Mouse (Mus musculus): ENCODE data around the gene 1700067K01Rik. TPM values are rescaled to one million over a fixed set of nuclear protein-coding genes. Genes with fewer than 3 reads are reported as not detected.

Gene 1700067K01Rik
- total RNA-seq, 2 experiments from 2014 or later, result 0.51 to 1.3 TPM

DNA sequence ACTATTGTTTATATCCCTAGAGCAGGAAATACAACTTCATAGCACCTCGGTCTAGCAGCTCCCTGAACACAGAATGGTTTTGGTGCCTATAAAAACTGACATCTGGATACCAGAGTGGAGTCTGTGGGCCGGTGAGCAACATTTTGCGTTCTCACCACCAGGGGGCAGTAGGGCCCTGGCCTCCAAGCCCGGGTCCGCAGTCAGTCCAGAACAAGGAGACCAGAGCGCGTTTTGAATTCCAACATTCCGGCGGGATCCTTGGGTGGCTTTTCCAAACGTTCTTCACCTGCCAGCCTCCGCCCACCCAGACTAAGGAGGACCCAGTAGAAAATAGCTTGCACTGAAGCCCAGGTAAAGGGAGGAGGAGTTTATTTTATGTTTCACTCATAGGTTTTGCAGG is 8.6 kb downstream of the 1700067K01Rik start:
- peak; percentile 81 for ATAC-seq (replicated peaks; ENCODE audit: low FRiP score, poor library complexity, severe bottlenecking)

- ATAC-seq (replicated peaks; ENCODE audit: low FRiP score, poor library complexity, severe bottlenecking), result peak; percentile 52; the same call in 1 of the 2 replicates
Observed at GRCm38 (mm10) chr8:84010625-84011611, 9.6 kb downstream of the 1700067K01Rik start.

GRCm38 (mm10) chr8:84011705-84012498 is 10.6 kb downstream of the 1700067K01Rik start, which contains the start of gene 2210011C24Rik:
2210011C24Rik (minus strand) TSS chr8:84012171.
- ATAC-seq (replicated peaks; ENCODE audit: low FRiP score, poor library complexity, severe bottlenecking), result no peak

- ATAC-seq (replicated peaks; ENCODE audit: low FRiP score, poor library complexity, severe bottlenecking), result no peak
Observed at GRCm38 (mm10) chr8:84012499-84013165, 11.3 kb downstream of the 1700067K01Rik start.

DNA sequence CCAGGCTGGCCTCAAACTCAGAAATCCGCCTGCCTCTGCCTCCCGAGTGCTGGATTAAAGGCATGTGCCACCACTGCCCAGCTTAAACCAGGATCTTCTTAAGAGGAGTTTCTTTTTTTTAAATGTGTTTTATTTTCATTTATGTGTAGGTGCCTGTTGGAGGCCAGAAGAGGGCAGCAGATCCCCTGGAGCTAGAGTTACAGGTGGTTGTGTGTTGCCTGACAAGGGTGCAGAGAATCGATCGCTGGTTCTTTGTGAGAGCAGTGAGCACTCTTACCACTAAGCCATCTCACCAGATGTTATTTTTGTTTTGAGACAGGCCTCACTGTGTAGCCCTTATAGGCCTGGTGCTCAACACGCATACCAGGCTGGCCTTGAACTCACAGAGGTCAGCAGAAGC is 14.5 kb downstream of the 1700067K01Rik start:
- ATAC-seq (replicated peaks; ENCODE audit: low FRiP score, poor library complexity, severe bottlenecking), result no peak

DNA sequence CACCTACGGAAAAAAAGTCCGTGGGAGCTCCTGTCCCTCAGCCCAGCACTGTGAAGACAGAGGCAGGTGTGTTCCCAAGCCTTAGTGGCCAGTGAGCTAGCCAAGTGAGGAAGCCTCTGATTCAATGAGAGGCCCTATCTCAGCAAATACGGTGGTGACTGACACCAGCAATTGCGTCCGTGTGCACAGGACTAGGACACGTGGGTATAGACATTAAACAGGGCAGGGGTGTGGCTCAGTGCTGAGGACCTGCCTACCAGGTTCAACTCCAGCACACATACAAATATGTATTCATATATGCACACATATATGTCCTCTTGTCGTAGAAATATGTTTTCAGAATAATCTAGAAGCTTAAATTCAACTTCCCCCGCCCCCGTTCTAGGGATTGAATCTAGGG is 18.4 kb downstream of the 1700067K01Rik start:
- no peak for ATAC-seq (replicated peaks; ENCODE audit: low FRiP score, poor library complexity, severe bottlenecking)

GRCm38 (mm10) chr8:84021096-84021495 is 19.8 kb downstream of the 1700067K01Rik start, which contains the start of gene Palm3:
Palm3 (plus strand) TSS chr8:84021471.
- ATAC-seq (replicated peaks; ENCODE audit: low FRiP score, poor library complexity, severe bottlenecking), result no peak

- no peak for ATAC-seq (replicated peaks; ENCODE audit: low FRiP score, poor library complexity, severe bottlenecking)
Observed at GRCm38 (mm10) chr8:84021569-84021968, 20.3 kb downstream of the 1700067K01Rik start.

- ATAC-seq (replicated peaks; ENCODE audit: low FRiP score, poor library complexity, severe bottlenecking), result no peak
Observed at GRCm38 (mm10) chr8:84023085-84023484, 21.8 kb downstream of the 1700067K01Rik start.

DNA sequence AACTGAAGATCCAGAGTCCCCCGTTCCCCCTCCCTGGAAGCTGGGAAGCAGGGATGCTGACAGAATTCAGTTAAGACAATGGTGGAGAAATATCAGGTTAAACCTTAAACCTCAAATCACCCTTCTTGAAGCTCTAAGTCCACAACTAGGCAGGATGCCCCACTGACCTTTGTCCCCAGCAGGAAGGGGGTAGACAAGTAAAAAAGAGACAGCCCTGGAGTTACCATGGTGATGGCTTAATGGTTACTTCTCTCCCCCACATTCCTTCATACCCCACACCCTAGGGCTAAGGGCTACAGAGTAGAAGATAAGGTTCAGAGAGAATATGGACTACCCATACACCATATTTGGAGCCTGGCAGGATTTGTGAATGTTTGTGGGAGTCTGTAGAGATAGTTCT is 22.3 kb downstream of the 1700067K01Rik start:
- ATAC-seq (replicated peaks; ENCODE audit: low FRiP score, poor library complexity, severe bottlenecking), result no peak

DNA sequence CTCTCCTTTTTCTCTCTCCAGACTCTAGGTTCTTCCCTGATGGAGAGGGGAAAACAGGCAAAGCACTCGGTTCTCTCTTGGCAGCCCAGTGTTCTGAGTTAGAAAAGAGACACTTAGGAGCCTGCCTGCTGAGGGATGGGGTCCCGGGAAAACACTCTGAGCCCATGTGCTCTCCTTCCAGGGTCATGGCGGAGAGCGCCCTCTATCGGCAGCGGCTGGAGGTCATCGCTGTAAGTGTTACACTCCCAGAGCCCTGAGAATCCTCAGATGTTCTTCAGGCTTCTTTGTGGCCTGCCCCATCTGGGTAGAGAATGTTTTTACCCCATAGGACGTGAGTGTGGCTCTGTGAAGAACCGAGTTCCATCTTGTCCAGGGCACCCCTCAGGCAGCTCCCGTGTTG is 22.9 kb downstream of the 1700067K01Rik start:
- peak; percentile 50; the same call in 1 of the 2 replicates for ATAC-seq (replicated peaks; ENCODE audit: low FRiP score, poor library complexity, severe bottlenecking)

DNA sequence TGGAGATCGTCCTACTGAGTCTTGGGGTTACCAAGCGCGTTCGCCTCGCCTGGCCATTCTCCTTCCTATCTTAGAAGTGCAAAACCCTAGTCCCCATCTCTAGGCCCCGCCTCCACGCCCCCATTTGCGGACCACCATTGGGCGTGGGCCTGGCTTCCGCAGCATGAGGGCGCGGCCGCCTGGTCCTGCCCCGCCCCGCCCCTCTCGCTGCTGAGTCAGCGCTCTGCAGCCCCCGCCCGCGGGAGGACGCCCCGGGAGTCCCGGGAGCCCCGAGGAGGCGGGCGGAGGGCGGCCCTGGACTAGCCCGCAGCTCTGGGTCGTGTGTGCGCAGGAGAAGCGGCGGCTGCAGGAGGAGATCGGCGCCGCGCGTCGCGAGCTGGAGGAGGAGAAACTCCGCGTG is 24.6 kb downstream of the 1700067K01Rik start:
- ATAC-seq (replicated peaks; ENCODE audit: low FRiP score, poor library complexity, severe bottlenecking), result no peak

DNA sequence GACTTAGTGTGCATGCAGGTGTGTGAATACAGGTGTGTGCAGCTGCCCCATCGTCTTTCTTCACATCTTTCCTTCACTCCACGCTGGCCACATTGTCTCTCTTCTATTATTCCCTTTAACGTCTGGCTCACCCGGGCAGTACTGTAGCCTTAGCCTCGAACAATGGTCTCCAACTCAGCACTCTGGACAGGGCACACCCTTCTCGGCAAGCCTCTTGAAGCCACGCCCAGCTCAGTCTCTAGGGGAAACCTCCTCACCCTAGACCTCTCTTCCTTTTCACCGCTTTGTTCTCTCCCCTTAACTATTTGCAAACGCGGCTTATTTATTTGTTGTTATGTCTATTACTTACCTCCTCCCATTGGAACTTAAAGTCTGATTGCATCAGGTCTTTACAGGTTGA is 26.1 kb downstream of the 1700067K01Rik start:
- ATAC-seq (replicated peaks; ENCODE audit: low FRiP score, poor library complexity, severe bottlenecking), result no peak

DNA sequence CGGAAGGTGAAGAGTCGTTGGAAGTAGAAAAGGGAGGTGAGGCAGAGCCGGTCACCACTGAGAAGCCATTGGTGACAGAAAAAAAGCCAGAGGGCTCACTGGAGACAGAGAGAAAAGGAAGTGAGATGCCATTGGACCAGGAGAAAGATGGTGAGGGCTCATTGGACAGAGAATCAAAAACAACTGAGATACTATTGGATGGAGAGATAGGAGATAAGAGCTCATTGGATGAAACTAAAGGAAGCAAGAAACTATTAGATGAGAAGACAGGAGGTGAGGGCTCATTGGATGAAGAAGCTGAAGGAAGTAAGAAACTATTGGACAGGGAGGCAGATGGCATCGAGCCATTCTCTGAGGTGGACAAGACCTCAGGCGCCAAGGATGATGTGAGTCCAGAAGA is 28.0 kb downstream of the 1700067K01Rik start:
- ATAC-seq (replicated peaks; ENCODE audit: low FRiP score, poor library complexity, severe bottlenecking), result no peak

GRCm38 (mm10) chr8:84032777-84033176 is 31.5 kb downstream of the 1700067K01Rik start:
- ATAC-seq (replicated peaks; ENCODE audit: low FRiP score, poor library complexity, severe bottlenecking), result no peak

DNA sequence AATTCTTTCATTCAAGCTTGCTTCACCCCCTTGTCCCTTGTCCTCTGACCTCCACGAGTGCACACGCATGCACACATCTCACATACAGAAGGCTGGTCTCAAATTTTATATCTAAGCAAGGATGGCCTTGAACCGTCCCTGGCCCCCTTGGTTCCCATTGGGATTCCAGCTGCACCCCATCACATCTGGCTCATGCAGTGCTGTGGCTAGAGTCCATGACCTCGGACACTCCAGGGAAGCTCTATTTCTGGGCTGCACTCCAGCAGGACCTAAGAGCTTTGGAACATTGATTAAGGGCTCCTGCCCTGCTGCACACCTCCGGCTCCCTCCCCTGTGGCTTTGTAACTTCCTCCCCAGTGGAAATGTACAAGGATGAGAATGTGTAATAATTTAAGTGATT is 36.7 kb downstream of the 1700067K01Rik start:
- no peak for ATAC-seq (replicated peaks; ENCODE audit: low FRiP score, poor library complexity, severe bottlenecking)

DNA sequence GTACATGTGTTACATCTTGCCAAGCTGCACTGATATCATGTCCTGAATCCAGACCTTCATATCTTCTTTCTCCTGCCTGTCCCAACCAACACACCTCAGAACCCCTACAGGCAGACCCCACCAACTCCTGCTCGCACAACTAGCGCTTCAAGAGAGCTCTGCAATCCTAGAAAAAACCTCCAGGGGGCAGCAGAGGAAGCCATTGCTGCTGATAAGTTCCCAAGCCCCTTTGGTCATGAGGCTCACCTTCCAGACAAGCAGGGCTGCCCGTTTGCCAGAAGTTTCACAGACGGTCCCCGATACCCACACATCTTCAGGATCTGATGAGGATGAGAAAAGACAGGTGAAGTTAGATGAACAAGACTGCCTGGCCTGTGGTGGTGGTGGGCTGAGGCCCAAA is 37.7 kb downstream of the 1700067K01Rik start:
- peak; percentile 49; the same call in 1 of the 2 replicates for ATAC-seq (replicated peaks; ENCODE audit: low FRiP score, poor library complexity, severe bottlenecking)

GRCm38 (mm10) chr8:84042066-84042947 is 41.0 kb downstream of the 1700067K01Rik start, which contains the start of gene Il27ra:
Il27ra (minus strand) TSS chr8:84042589.
- peak; percentile 67; the same call in 1 of the 2 replicates for ATAC-seq (replicated peaks; ENCODE audit: low FRiP score, poor library complexity, severe bottlenecking)

DNA sequence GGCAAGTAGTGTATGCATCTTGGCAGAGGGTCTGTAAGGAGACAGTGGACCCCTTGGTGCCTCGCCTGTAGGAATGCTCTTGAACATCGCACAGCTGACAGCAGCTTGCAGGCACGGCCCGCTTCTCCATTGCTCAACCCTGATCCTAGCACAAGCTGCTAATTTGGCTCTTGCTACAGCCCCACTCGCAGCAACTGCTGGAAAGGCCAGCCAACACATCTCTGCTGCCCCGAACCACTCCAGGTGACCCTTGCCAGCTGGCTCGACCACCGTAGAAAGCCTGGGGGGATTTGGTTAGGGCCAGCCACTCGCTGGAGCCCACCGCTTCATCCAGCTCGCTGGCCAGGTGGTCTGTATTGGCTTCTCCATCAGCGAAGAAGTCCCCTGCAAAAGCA is 41.6 kb downstream of the 1700067K01Rik start:
- ATAC-seq (replicated peaks; ENCODE audit: low FRiP score, poor library complexity, severe bottlenecking), result no peak
